In genomic region chr2:32854206-32854605, GRCm38 (mm10) we compare ENCODE assay signal across 7 mouse cellular contexts. TPM values are rescaled to one million over a fixed set of nuclear protein-coding genes. Genes with fewer than 3 reads are reported as not detected.
A peak's percentile ranks its signal among the peaks of the same experiment; 100 is the strongest.
DNase-seq lines count a peak whose midpoint lies in the region; ATAC-seq and TF ChIP-seq lines count a peak whose summit lies in the region.

No protein-coding gene starts in this region.

- no peak overlapping the region for H3K4me2 ChIP-seq in intestine, postnatal 0 days (replicated peaks; ENCODE audit: low read depth)
- no peak overlapping the region for H3K4me2 ChIP-seq in limb, embryonic 11.5 days (ENCODE audit: low read depth, severe bottlenecking)
- H3K4me2 ChIP-seq in midbrain, embryonic 15.5 days = no peak overlapping the region

- no peaks in the 10 kb centered on the region for H3K4me1 ChIP-seq in intestine, postnatal 0 days (replicated peaks; ENCODE audit: control insufficient read depth, insufficient read depth, low read length)
- no peaks in the 10 kb centered on the region for H3K4me1 ChIP-seq in limb, embryonic 11.5 days (ENCODE audit: control insufficient read depth, insufficient read depth, low read length)
- peaks cover 14% of the 10 kb centered on the region for H3K4me1 ChIP-seq in midbrain, embryonic 15.5 days
- no peaks in the 10 kb centered on the region for H3K4me1 ChIP-seq in spleen, adult 2 months (ENCODE audit: control insufficient read depth, insufficient read depth, insufficient read length)

- 0 out of 2 replicates have a peak, but pooled peaks cover 3% of the 10 kb centered on the region for H3K27me3 ChIP-seq in intestine, postnatal 0 days (replicated peaks; ENCODE audit: control insufficient read depth, insufficient read depth, low read length)
- H3K27me3 ChIP-seq in limb, embryonic 11.5 days (ENCODE audit: control insufficient read depth, insufficient read depth, low read length) = 0 out of 2 replicates have a peak, but pooled peaks cover 3% of the 10 kb centered on the region
- peaks cover 6% of the 10 kb centered on the region; the same call in 1 of the 2 replicates for H3K27me3 ChIP-seq in midbrain, embryonic 15.5 days (replicated peaks)
- H3K27me3 ChIP-seq in spleen, adult 2 months (ENCODE audit: control insufficient read depth, insufficient read depth, low read length) = no peaks in the 10 kb centered on the region

- peak; percentile 98 for TF ChIP-seq CTCF in intestine, postnatal 0 days (IDR thresholded peaks at IDR 0.05; ENCODE audit: low read depth)
- TF ChIP-seq CTCF in spleen, adult 2 months (IDR thresholded peaks at IDR 0.05; ENCODE audit: extremely low read depth, insufficient read depth, insufficient read length, insufficient replicate concordance) = peak; percentile 97

- no peak overlapping the region for H3K27ac ChIP-seq in intestine, postnatal 0 days (ENCODE audit: low read depth, low read length)
- no peak overlapping the region for H3K27ac ChIP-seq in limb, embryonic 11.5 days (replicated peaks; ENCODE audit: low read depth, low read length)
- no peak overlapping the region for H3K27ac ChIP-seq in midbrain, embryonic 15.5 days
- H3K27ac ChIP-seq in spleen, adult 2 months (ENCODE audit: insufficient read depth, low read length) = no peak overlapping the region

- H3K9ac ChIP-seq in intestine, postnatal 0 days (ENCODE audit: low read depth, low read length) = no peak overlapping the region
- H3K9ac ChIP-seq in limb, embryonic 11.5 days (ENCODE audit: low read length) = no peak overlapping the region
- no peak overlapping the region for H3K9ac ChIP-seq in midbrain, embryonic 15.5 days

- H3K9me3 ChIP-seq in intestine, postnatal 0 days (ENCODE audit: control insufficient read depth) = no peaks in the 10 kb centered on the region
- no peaks in the 10 kb centered on the region for H3K9me3 ChIP-seq in limb, embryonic 11.5 days (ENCODE audit: control insufficient read depth, low read length)
- H3K9me3 ChIP-seq in midbrain, embryonic 15.5 days = no peaks in the 10 kb centered on the region

- TF ChIP-seq POLR2A in spleen, adult 2 months (IDR thresholded peaks at IDR 0.05; ENCODE audit: low read depth, low read length) = no peak

- H3K36me3 ChIP-seq in intestine, postnatal 0 days (ENCODE audit: control insufficient read depth, insufficient read depth) = no peaks in the 10 kb centered on the region
- no peaks in the 10 kb centered on the region for H3K36me3 ChIP-seq in limb, embryonic 11.5 days (ENCODE audit: control insufficient read depth, insufficient read depth, low read length)
- no peaks in the 10 kb centered on the region for H3K36me3 ChIP-seq in midbrain, embryonic 15.5 days (replicated peaks)
- no peaks in the 10 kb centered on the region for H3K36me3 ChIP-seq in spleen, adult 2 months (ENCODE audit: control insufficient read depth, insufficient read depth, low read length)

- intact Hi-C loops in gastrocnemius, postnatal 36 days (cut with DNase I) = loop anchor here (2.0 to 5.0 kb wide), 2 partner anchors 75 to 142 kb away; partner anchors contain the start of gene Cdk9

- ATAC-seq in intestine, postnatal 0 days = peak; percentile 63
- peak; percentile 75; the same call in 1 of the 2 replicates for ATAC-seq in limb, embryonic 11.5 days (ENCODE audit: insufficient number of reproducible peaks, low FRiP score, low TSS enrichment, low read depth)
- 0 out of 2 replicates have a peak, but pooled peaks have one; percentile 31 for ATAC-seq in midbrain, embryonic 15.5 days (replicated peaks)

- WGBS in intestine, postnatal 0 days = 4% methylated on average over 8 of the region's 8 CpGs
- WGBS in limb, embryonic 11.5 days = 5% methylated on average over 8 of the region's 8 CpGs
- WGBS in midbrain, embryonic 15.5 days = 5% methylated on average over 8 of the region's 8 CpGs
- 4% methylated on average over 8 of the region's 8 CpGs for WGBS in spleen, adult 2 months

- no peak overlapping the region for H3K4me3 ChIP-seq in intestine, postnatal 0 days (ENCODE audit: low read depth, low read length)
- no peak overlapping the region for H3K4me3 ChIP-seq in limb, embryonic 11.5 days (ENCODE audit: low read depth, low read length)
- no peak overlapping the region for H3K4me3 ChIP-seq in midbrain, embryonic 15.5 days
- no peak overlapping the region for H3K4me3 ChIP-seq in spleen, adult 2 months (ENCODE audit: extremely low read depth, insufficient read depth, insufficient read length)

- peak; percentile 92 to 94 for DNase-seq in adrenal gland, adult 18-20 months (ENCODE audit: low spot score in 2 of 2)
- DNase-seq in embryo, embryonic 10.5 days (ENCODE audit: low spot score) = peak; percentile 95
- DNase-seq in gastrocnemius, postnatal 36 days = peak; percentile 87 to 90
- peak; percentile 95 for DNase-seq in limb, embryonic 11.5 days (ENCODE audit: low spot score)
- peak; percentile 61 to 87 for DNase-seq in spleen, adult 2 months (ENCODE audit: low read depth in 1 of 2, low spot score in 2 of 2)

RNA-seq across cellular contexts. Expression of gene Stxbp1, which starts 7.2 kb away (rescaled TPM):
- 10 to 100 TPM; 22.1 to 36.6 TPM for total RNA-seq in adrenal gland, adult 18-20 months (2021)
- total RNA-seq in gastrocnemius, postnatal 36 days (2021) = 1 to 10 TPM; 2.2 to 3.6 TPM
- 12.1 and 12.2 TPM in 2 replicates for polyA plus RNA-seq in intestine, postnatal 0 days (2015; fragmentation: Nextera tagmentation; extraction: Ambion mirVana)
- 15.2 and 17.7 TPM in 2 replicates for polyA plus RNA-seq in limb, embryonic 11.5 days (2014; fragmentation: Nextera tagmentation; extraction: Ambion mirVana)
- polyA plus RNA-seq in midbrain, embryonic 15.5 days (2015; fragmentation: Nextera tagmentation; extraction: Ambion mirVana) = 324 and 330 TPM in 2 replicates
- 5.5 and 5.6 TPM in 2 replicates for polyA plus RNA-seq in spleen, adult 2 months (2012; rRNA removed)

RNA-seq across cellular contexts. Expression of gene Fam129b, which starts 21.7 kb away (rescaled TPM):
- 10 to 100 TPM; 19.1 to 32.7 TPM for total RNA-seq in adrenal gland, adult 18-20 months (2021)
- total RNA-seq in gastrocnemius, postnatal 36 days (2021) = 1 to 10 TPM; 5.5 to 7.7 TPM
- polyA plus RNA-seq in intestine, postnatal 0 days (2015; fragmentation: Nextera tagmentation; extraction: Ambion mirVana) = 13.9 and 15.3 TPM in 2 replicates
- 18.6 and 23.2 TPM in 2 replicates for polyA plus RNA-seq in limb, embryonic 11.5 days (2014; fragmentation: Nextera tagmentation; extraction: Ambion mirVana)
- polyA plus RNA-seq in midbrain, embryonic 15.5 days (2015; fragmentation: Nextera tagmentation; extraction: Ambion mirVana) = 29.7 and 31.3 TPM in 2 replicates
- 11.0 and 11.6 TPM in 2 replicates for polyA plus RNA-seq in spleen, adult 2 months (2012; rRNA removed)

Comparison
In these comparisons a context has a peak if more than half of its experiments do, and no peak if none do; other contexts are left out.
1. RNA of gene Stxbp1, which starts 7.2 kb away (polyA plus RNA-seq): 324 to 330 TPM in midbrain, embryonic 15.5 days; 15.2 to 17.7 TPM in limb, embryonic 11.5 days, 12.1 to 12.2 TPM in intestine, postnatal 0 days and 5.5 to 5.6 TPM in spleen, adult 2 months; every median in the first group is over 10 times any median in the second.
2. Peak in every context shown above with its lines, with median percentiles within 50 percentile points of each other: DNase-seq and ATAC-seq.